8 mouse cellular contexts compared by ENCODE assay signal in genomic region chr11:78019676-78020075, GRCm38 (mm10). TPM values are rescaled to one million over a fixed set of nuclear protein-coding genes. Genes with fewer than 3 reads are reported as not detected.
DNase-seq lines count a peak whose midpoint lies in the region; ATAC-seq lines count a peak whose summit lies in the region.

No protein-coding gene starts in this region.

- peak; percentile 84 for DNase-seq in kidney, adult 18-20 months
- DNase-seq in brain, adult 2 months (ENCODE audit: low read depth, low spot score) = peak; percentile 87
- peak; percentile 90 for DNase-seq in hindbrain, embryonic 14.5 days (ENCODE audit: low spot score)
- peak; percentile 74 for DNase-seq in left cerebral cortex, postnatal 4 days
- peak; percentile 43 to 53 for DNase-seq in spleen, postnatal 36 days (ENCODE audit: low spot score in 2 of 2)

- 22% methylated on average over 4 of the region's 4 CpGs for WGBS in kidney, embryonic 15.5 days
- 27% methylated on average over 4 of the region's 4 CpGs for WGBS in hindbrain, embryonic 14.5 days
- 22% methylated on average over 4 of the region's 4 CpGs for WGBS in midbrain, embryonic 15.5 days

- ATAC-seq in kidney, embryonic 15.5 days (replicated peaks; ENCODE audit: low FRiP score) = no peak
- ATAC-seq in erythroid progenitor cell, adult 5-6 weeks (replicated peaks; ENCODE audit: low FRiP score, poor library complexity, severe bottlenecking) = peak; percentile 71
- 0 out of 2 replicates have a peak, but pooled peaks have one; percentile 65 for ATAC-seq in hindbrain, embryonic 14.5 days (ENCODE audit: low FRiP score)
- peak; percentile 70; the same call in 1 of the 2 replicates for ATAC-seq in midbrain, embryonic 15.5 days (replicated peaks)

- intact Hi-C loops in left cerebral cortex, postnatal 4 days (cut with DNase I) = no loop called here

- no peaks in the 10 kb centered on the region for H3K27me3 ChIP-seq in kidney, embryonic 15.5 days
- H3K27me3 ChIP-seq in hindbrain, embryonic 14.5 days (ENCODE audit: control insufficient read depth, insufficient read depth, low read length) = no peaks in the 10 kb centered on the region
- H3K27me3 ChIP-seq in midbrain, embryonic 15.5 days (replicated peaks) = no peaks in the 10 kb centered on the region

- no peaks in the 10 kb centered on the region for H3K9me3 ChIP-seq in kidney, embryonic 15.5 days (replicated peaks)
- H3K9me3 ChIP-seq in hindbrain, embryonic 14.5 days (ENCODE audit: control insufficient read depth, low read length) = no peaks in the 10 kb centered on the region
- no peaks in the 10 kb centered on the region for H3K9me3 ChIP-seq in midbrain, embryonic 15.5 days

- H3K36me3 ChIP-seq in kidney, embryonic 15.5 days = peaks cover 93% of the 10 kb centered on the region
- peaks cover 96% of the 10 kb centered on the region for H3K36me3 ChIP-seq in hindbrain, embryonic 14.5 days (replicated peaks; ENCODE audit: control insufficient read depth, insufficient read depth)
- peaks cover 72% of the 10 kb centered on the region for H3K36me3 ChIP-seq in midbrain, embryonic 15.5 days (replicated peaks)

- no peaks in the 10 kb centered on the region for H3K4me1 ChIP-seq in kidney, embryonic 15.5 days
- no peaks in the 10 kb centered on the region for H3K4me1 ChIP-seq in hindbrain, embryonic 14.5 days (replicated peaks; ENCODE audit: control insufficient read depth, insufficient read depth, low read length)
- H3K4me1 ChIP-seq in midbrain, embryonic 15.5 days = no peaks in the 10 kb centered on the region

- no peak overlapping the region for H3K4me2 ChIP-seq in kidney, embryonic 15.5 days
- no peak overlapping the region for H3K4me2 ChIP-seq in hindbrain, embryonic 14.5 days (replicated peaks)
- H3K4me2 ChIP-seq in midbrain, embryonic 15.5 days = no peak overlapping the region

- no peak overlapping the region for H3K4me3 ChIP-seq in kidney, embryonic 15.5 days (replicated peaks)
- H3K4me3 ChIP-seq in hindbrain, embryonic 14.5 days (replicated peaks; ENCODE audit: low read length) = no peak overlapping the region
- no peak overlapping the region for H3K4me3 ChIP-seq in midbrain, embryonic 15.5 days

- no peak overlapping the region for H3K9ac ChIP-seq in kidney, embryonic 15.5 days
- H3K9ac ChIP-seq in hindbrain, embryonic 14.5 days = no peak overlapping the region
- H3K9ac ChIP-seq in midbrain, embryonic 15.5 days = no peak overlapping the region

- H3K27ac ChIP-seq in kidney, embryonic 15.5 days = no peak overlapping the region
- H3K27ac ChIP-seq in hindbrain, embryonic 14.5 days = no peak overlapping the region
- H3K27ac ChIP-seq in midbrain, embryonic 15.5 days = no peak overlapping the region

RNA-seq across cellular contexts. Expression of gene Dhrs13, which starts 12.4 kb away (rescaled TPM):
- 16.6 and 18.3 TPM in 2 replicates for polyA plus RNA-seq in kidney, embryonic 15.5 days (2015; fragmentation: Nextera tagmentation; extraction: Ambion mirVana)
- total RNA-seq in erythroid progenitor cell, adult 5-6 weeks (2015; ENCODE audit: low replicate concordance) = 10.1 and 10.8 TPM in 2 replicates
- 7.1 and 10.8 TPM in 2 replicates for total RNA-seq in erythroid progenitor cell, adult 5-6 weeks (2017; ENCODE audit: low replicate concordance)
- polyA plus RNA-seq in hindbrain, embryonic 14.5 days (2014; fragmentation: Nextera tagmentation; extraction: Ambion mirVana) = 58.8 and 59.8 TPM in 2 replicates
- 10 to 100 TPM; 29.1 to 33.5 TPM for total RNA-seq in left cerebral cortex, postnatal 4 days (2021)
- 51.8 and 52.7 TPM in 2 replicates for polyA plus RNA-seq in midbrain, embryonic 15.5 days (2015; fragmentation: Nextera tagmentation; extraction: Ambion mirVana)

RNA-seq across cellular contexts. Expression of gene Flot2, which starts 18.1 kb away (rescaled TPM):
- 46.1 and 53.2 TPM in 2 replicates for polyA plus RNA-seq in kidney, embryonic 15.5 days (2015; fragmentation: Nextera tagmentation; extraction: Ambion mirVana)
- total RNA-seq in erythroid progenitor cell, adult 5-6 weeks (2015; ENCODE audit: low replicate concordance) = 15.1 and 24.7 TPM in 2 replicates
- total RNA-seq in erythroid progenitor cell, adult 5-6 weeks (2017; ENCODE audit: low replicate concordance) = 13.1 and 17.6 TPM in 2 replicates
- polyA plus RNA-seq in hindbrain, embryonic 14.5 days (2014; fragmentation: Nextera tagmentation; extraction: Ambion mirVana) = 92.4 and 98.4 TPM in 2 replicates
- total RNA-seq in left cerebral cortex, postnatal 4 days (2021) = 100 to 1,000 TPM; 108 to 109 TPM
- polyA plus RNA-seq in midbrain, embryonic 15.5 days (2015; fragmentation: Nextera tagmentation; extraction: Ambion mirVana) = 76.7 and 80.4 TPM in 2 replicates

RNA-seq across cellular contexts. Expression of gene Phf12, which starts 37.1 kb away (rescaled TPM):
- polyA plus RNA-seq in kidney, embryonic 15.5 days (2015; fragmentation: Nextera tagmentation; extraction: Ambion mirVana) = 15.0 and 20.5 TPM in 2 replicates
- total RNA-seq in erythroid progenitor cell, adult 5-6 weeks (2015; ENCODE audit: low replicate concordance) = 45.7 and 92.3 TPM in 2 replicates
- 27.2 and 39.9 TPM in 2 replicates for total RNA-seq in erythroid progenitor cell, adult 5-6 weeks (2017; ENCODE audit: low replicate concordance)
- polyA plus RNA-seq in hindbrain, embryonic 14.5 days (2014; fragmentation: Nextera tagmentation; extraction: Ambion mirVana) = 14.2 and 15.4 TPM in 2 replicates
- total RNA-seq in left cerebral cortex, postnatal 4 days (2021) = 10 to 100 TPM; 62.0 to 63.9 TPM
- polyA plus RNA-seq in midbrain, embryonic 15.5 days (2015; fragmentation: Nextera tagmentation; extraction: Ambion mirVana) = 19.2 and 20.7 TPM in 2 replicates
